Mouse (Mus musculus): ENCODE measurements around the gene Pdzk1. TPM values are rescaled to one million over a fixed set of nuclear protein-coding genes. Genes with fewer than 3 reads are reported as not detected.

Gene Pdzk1
- 0.85 TPM in 1 of 2 replicates, not detected in the other for polyA plus RNA-seq (2015; fragmentation: Nextera tagmentation; extraction: Ambion mirVana)

DNA sequence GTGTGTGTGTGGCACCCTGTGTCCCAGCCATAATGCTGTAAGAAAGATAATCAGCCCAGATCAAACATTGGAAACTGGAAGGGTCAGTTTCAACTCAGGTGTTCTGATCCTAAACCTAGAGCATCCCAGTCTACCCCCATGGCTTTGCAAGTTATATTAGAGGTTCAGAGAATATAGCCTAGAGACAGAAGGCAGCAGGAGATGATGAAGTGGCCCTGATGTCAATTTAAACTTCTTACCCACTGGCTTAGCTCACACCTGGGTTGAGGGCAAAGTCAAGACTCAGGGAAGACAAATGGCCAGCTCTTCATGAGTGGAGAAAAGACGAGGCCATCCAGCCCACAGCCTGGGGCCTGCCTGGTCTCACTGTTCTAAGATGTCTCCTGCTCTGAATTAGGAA is at the start of gene Pdzk1, which contains the start of gene Cd160:
TSS of gene Pdzk1 (plus strand) at position 301 of the 400 bp plus-strand sequence.
TSS of gene Cd160 (minus strand) at position 368 of the 400 bp plus-strand sequence.
- Histone ChIP-seq H3K9ac (no peak within 1 kb of the TSS), H3K4me1 (no peaks in the 10 kb centered on the region), H3K27me3 (no peaks in the 10 kb centered on the region), H3K4me3 (no peak within 1 kb of the TSS), H3K27ac (no peak within 1 kb of the TSS), H3K36me3 (no peaks in the 10 kb centered on the region), H3K4me2 (no peak within 1 kb of the TSS), H3K9me3 (no peaks in the 10 kb centered on the region)
- ATAC-seq (ENCODE audit: insufficient number of reproducible peaks, insufficient read depth, low FRiP score, low TSS enrichment, low read depth) = no peak
- 58% methylated on average over 1 of the region's 1 CpGs for WGBS

DNA sequence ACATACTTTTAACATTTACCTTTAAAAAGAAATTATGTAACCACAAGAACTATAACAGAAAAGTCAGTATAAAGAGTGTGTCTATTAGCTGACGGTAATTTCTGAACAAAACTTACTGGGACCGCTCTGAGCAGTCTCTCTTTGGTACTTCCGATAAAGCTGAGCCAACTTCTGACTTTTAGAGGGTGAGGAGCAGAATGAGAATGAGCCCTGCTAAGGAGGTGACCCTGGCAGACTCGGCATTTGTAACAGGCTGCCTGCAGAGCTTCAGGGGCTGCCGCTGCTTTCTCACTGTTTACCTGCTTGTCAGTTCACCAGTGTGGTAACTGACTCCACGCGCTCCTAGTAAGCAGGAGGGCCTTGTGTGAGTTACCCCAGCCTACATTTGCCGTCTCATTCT is 46.8 kb upstream of the Pdzk1 start:
- no peaks in the 10 kb centered on the region for H3K4me1 ChIP-seq
- no peak for ATAC-seq (ENCODE audit: insufficient number of reproducible peaks, insufficient read depth, low FRiP score, low TSS enrichment, low read depth)
- H3K9me3 ChIP-seq = no peaks in the 10 kb centered on the region
- no peak overlapping the region for H3K4me2 ChIP-seq
- H3K36me3 ChIP-seq = peaks cover 29% of the 10 kb centered on the region
- no peaks in the 10 kb centered on the region for H3K27me3 ChIP-seq
- H3K27ac ChIP-seq = no peak overlapping the region
- 83% methylated on average over 8 of the region's 8 CpGs for WGBS
- H3K9ac ChIP-seq = no peak overlapping the region
- H3K4me3 ChIP-seq = no peak overlapping the region

- H3K4me3 ChIP-seq = no peak overlapping the region
- H3K9ac ChIP-seq = no peak overlapping the region
- no peaks in the 10 kb centered on the region for H3K27me3 ChIP-seq
- no peak overlapping the region for H3K4me2 ChIP-seq
- ATAC-seq (ENCODE audit: insufficient number of reproducible peaks, insufficient read depth, low FRiP score, low TSS enrichment, low read depth) = no peak
- no peak overlapping the region for H3K27ac ChIP-seq
- 98% methylated on average over 1 of the region's 1 CpGs for WGBS
- H3K36me3 ChIP-seq = peaks cover 66% of the 10 kb centered on the region
- H3K4me1 ChIP-seq = no peaks in the 10 kb centered on the region
- no peaks in the 10 kb centered on the region for H3K9me3 ChIP-seq
These were observed 41.3 kb upstream of the Pdzk1 start for GRCm38 (mm10) chr3:96787784-96788183.

GRCm38 (mm10) chr3:96788506-96788905 is 40.6 kb upstream of the Pdzk1 start:
- Histone ChIP-seq H3K9ac (no peak overlapping the region), H3K9me3 (no peaks in the 10 kb centered on the region), H3K4me1 (no peaks in the 10 kb centered on the region), H3K36me3 (peaks cover 66% of the 10 kb centered on the region), H3K4me3 (no peak overlapping the region), H3K4me2 (no peak overlapping the region), H3K27ac (no peak overlapping the region), H3K27me3 (no peaks in the 10 kb centered on the region)
- WGBS = 84% methylated on average over 8 of the region's 8 CpGs
- ATAC-seq (ENCODE audit: insufficient number of reproducible peaks, insufficient read depth, low FRiP score, low TSS enrichment, low read depth) = no peak

GRCm38 (mm10) chr3:96800254-96800653 is 28.8 kb upstream of the Pdzk1 start:
- Histone ChIP-seq H3K9ac (no peak overlapping the region), H3K4me3 (no peak overlapping the region), H3K36me3 (peaks cover 6% of the 10 kb centered on the region), H3K4me2 (no peak overlapping the region), H3K27me3 (no peaks in the 10 kb centered on the region), H3K9me3 (no peaks in the 10 kb centered on the region), H3K4me1 (no peaks in the 10 kb centered on the region), H3K27ac (no peak overlapping the region)
- ATAC-seq (ENCODE audit: insufficient number of reproducible peaks, insufficient read depth, low FRiP score, low TSS enrichment, low read depth) = no peak
- WGBS = 83% methylated on average over 11 of the region's 11 CpGs

GRCm38 (mm10) chr3:96802214-96802613 is 26.9 kb upstream of the Pdzk1 start:
- Histone ChIP-seq H3K4me3 (no peak overlapping the region), H3K27ac (no peak overlapping the region), H3K9me3 (no peaks in the 10 kb centered on the region), H3K36me3 (0 out of 2 replicates have a peak, but pooled peaks cover 9% of the 10 kb centered on the region), H3K9ac (no peak overlapping the region), H3K27me3 (no peaks in the 10 kb centered on the region), H3K4me2 (no peak overlapping the region), H3K4me1 (no peaks in the 10 kb centered on the region)
- 82% methylated on average over 1 of the region's 1 CpGs for WGBS
- no peak for ATAC-seq (ENCODE audit: insufficient number of reproducible peaks, insufficient read depth, low FRiP score, low TSS enrichment, low read depth)

DNA sequence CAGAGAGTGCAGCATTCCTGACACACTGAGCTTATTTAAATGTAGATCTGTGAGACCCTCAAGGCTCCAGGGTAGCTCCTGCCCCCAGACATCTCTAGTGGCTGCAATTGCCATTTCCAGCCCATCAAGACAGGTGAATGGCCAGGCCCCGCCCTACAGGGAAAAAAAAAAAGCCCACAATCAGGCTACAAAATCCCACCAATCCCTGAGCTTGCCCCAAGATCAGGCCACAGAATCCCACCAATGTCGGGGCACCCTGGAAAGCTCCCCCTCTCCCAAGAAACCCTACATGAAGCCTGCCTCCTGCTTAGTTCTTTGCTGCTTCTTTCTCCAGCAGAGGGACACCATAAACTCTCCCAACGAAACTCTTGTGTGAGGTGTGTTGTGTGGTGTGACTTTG is 20.9 kb upstream of the Pdzk1 start:
- Histone ChIP-seq H3K4me3 (no peak overlapping the region), H3K9ac (no peak overlapping the region), H3K27me3 (no peaks in the 10 kb centered on the region), H3K4me2 (no peak overlapping the region), H3K4me1 (peaks cover 11% of the 10 kb centered on the region), H3K36me3 (0 out of 2 replicates have a peak, but pooled peaks cover 9% of the 10 kb centered on the region), H3K9me3 (no peaks in the 10 kb centered on the region), H3K27ac (no peak overlapping the region)
- ATAC-seq (ENCODE audit: insufficient number of reproducible peaks, insufficient read depth, low FRiP score, low TSS enrichment, low read depth) = no peak
- WGBS = 79% methylated on average over 3 of the region's 3 CpGs

DNA sequence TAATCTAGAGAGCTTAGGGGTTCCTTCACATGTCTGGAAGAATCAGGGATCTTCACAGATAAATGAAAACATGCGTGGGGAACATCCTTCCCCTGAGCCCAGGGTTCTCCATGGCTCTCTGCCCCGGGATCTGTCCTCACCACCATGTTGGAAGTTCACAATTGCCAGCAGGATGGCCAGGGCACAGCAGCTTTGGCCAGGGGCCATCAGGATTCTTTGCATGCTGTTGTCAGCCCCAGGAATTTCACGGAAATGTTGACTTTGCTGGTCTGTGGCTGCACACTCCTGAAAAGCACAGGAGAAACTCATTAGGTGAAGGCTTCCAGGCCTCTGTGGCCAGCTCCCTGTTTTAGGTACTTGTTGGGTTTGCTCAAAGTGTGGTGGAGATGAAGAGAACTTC is 20.4 kb upstream of the Pdzk1 start:
- no peaks in the 10 kb centered on the region for H3K27me3 ChIP-seq
- no peak overlapping the region for H3K9ac ChIP-seq
- 0 out of 2 replicates have a peak, but pooled peaks cover 9% of the 10 kb centered on the region for H3K36me3 ChIP-seq
- 64% methylated on average over 3 of the region's 3 CpGs for WGBS
- no peaks in the 10 kb centered on the region for H3K9me3 ChIP-seq
- ATAC-seq (ENCODE audit: insufficient number of reproducible peaks, insufficient read depth, low FRiP score, low TSS enrichment, low read depth) = no peak
- H3K4me1 ChIP-seq = peaks cover 16% of the 10 kb centered on the region
- H3K4me2 ChIP-seq = no peak overlapping the region
- no peak overlapping the region for H3K4me3 ChIP-seq
- H3K27ac ChIP-seq = no peak overlapping the region

DNA sequence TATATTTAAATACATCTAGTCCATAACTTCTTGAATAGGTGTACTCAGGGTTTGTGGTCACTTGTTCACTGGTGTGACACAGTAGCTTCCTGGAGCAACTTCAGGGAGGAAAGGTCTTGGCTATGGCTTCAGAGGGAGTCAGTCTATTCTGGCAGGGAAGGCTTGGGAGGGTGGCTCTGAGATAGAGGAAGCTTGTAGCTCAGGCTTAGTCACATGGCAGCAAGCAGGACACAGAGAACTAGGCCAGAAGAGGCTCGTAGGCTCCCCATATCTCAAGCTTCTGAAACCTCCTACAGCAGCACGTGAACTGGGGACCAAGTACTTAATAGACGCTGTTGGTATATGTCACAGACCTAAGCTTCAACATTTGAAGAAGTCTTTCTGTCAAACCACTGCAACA is 17.9 kb upstream of the Pdzk1 start:
- H3K27ac ChIP-seq = no peak overlapping the region
- no peaks in the 10 kb centered on the region for H3K27me3 ChIP-seq
- no peak overlapping the region for H3K4me3 ChIP-seq
- H3K4me1 ChIP-seq = peaks cover 24% of the 10 kb centered on the region
- WGBS = 91% methylated on average over 3 of the region's 3 CpGs
- no peaks in the 10 kb centered on the region for H3K9me3 ChIP-seq
- 0 out of 2 replicates have a peak, but pooled peaks cover under 1% of the 10 kb centered on the region for H3K36me3 ChIP-seq
- no peak overlapping the region for H3K4me2 ChIP-seq
- no peak overlapping the region for H3K9ac ChIP-seq
- ATAC-seq (ENCODE audit: insufficient number of reproducible peaks, insufficient read depth, low FRiP score, low TSS enrichment, low read depth) = no peak

GRCm38 (mm10) chr3:96812395-96813091 is 16.5 kb upstream of the Pdzk1 start:
- Histone ChIP-seq H3K9me3 (no peaks in the 10 kb centered on the region), H3K36me3 (no peaks in the 10 kb centered on the region), H3K27me3 (no peaks in the 10 kb centered on the region), H3K4me1 (peaks cover 24% of the 10 kb centered on the region), H3K27ac (no peak overlapping the region), H3K4me2 (peak overlapping the region; percentile 37), H3K9ac (no peak overlapping the region), H3K4me3 (no peak overlapping the region)
- WGBS = 47% methylated on average over 20 of the region's 20 CpGs
- ATAC-seq (ENCODE audit: insufficient number of reproducible peaks, insufficient read depth, low FRiP score, low TSS enrichment, low read depth) = no peak

GRCm38 (mm10) chr3:96813106-96813505 is 16.0 kb upstream of the Pdzk1 start:
- H3K4me1 ChIP-seq = peaks cover 24% of the 10 kb centered on the region
- no peak overlapping the region for H3K4me3 ChIP-seq
- ATAC-seq (ENCODE audit: insufficient number of reproducible peaks, insufficient read depth, low FRiP score, low TSS enrichment, low read depth) = no peak
- no peak overlapping the region for H3K27ac ChIP-seq
- WGBS = 28% methylated on average over 9 of the region's 9 CpGs
- no peak overlapping the region for H3K9ac ChIP-seq
- no peaks in the 10 kb centered on the region for H3K27me3 ChIP-seq
- peak overlapping the region; percentile 40 for H3K4me2 ChIP-seq
- H3K9me3 ChIP-seq = no peaks in the 10 kb centered on the region
- no peaks in the 10 kb centered on the region for H3K36me3 ChIP-seq

DNA sequence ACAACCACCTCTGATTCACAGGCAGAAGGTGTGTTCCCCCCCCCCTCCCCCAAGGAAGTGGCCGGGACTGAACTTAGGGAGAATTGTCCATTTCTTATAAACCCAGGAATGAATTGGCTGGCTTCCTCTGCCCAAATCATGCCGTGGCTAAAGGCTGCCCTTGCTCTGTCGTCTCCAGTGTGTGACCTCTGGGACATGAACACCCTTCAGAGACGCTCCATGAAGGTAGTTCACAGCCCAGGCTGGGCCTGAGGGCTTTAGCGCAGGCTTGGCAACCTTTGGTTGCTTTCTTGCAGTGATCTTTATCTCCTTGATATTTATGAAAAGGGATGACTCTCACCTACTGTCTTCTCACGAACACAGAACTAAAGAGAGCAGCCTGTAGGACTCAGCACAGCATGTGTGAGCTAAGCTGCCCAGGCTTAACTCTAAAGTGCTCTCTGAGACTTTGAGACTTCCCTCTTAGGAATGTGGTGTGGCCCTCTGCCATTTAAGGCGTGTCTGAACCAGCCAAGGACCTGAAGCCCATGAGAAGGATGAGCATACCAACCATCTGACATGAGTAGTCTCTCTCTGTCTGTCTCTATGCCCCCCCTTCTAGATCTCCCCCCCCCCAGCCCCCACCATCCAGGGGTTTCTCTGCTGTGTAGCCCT is 15.4 kb upstream of the Pdzk1 start:
- no peaks in the 10 kb centered on the region for H3K9me3 ChIP-seq
- no peaks in the 10 kb centered on the region for H3K27me3 ChIP-seq
- H3K4me2 ChIP-seq = peak overlapping the region; percentile 40; the same call in 1 of the 2 replicates
- no peak overlapping the region for H3K4me3 ChIP-seq
- WGBS = 48% methylated on average over 7 of the region's 7 CpGs
- peaks cover 24% of the 10 kb centered on the region for H3K4me1 ChIP-seq
- H3K27ac ChIP-seq = no peak overlapping the region
- H3K36me3 ChIP-seq = no peaks in the 10 kb centered on the region
- no peak for ATAC-seq (ENCODE audit: insufficient number of reproducible peaks, insufficient read depth, low FRiP score, low TSS enrichment, low read depth)
- H3K9ac ChIP-seq = no peak overlapping the region
